Mouse (Mus musculus): ENCODE data around the gene Eif4g1.

The Eif4g1 gene

DNA sequence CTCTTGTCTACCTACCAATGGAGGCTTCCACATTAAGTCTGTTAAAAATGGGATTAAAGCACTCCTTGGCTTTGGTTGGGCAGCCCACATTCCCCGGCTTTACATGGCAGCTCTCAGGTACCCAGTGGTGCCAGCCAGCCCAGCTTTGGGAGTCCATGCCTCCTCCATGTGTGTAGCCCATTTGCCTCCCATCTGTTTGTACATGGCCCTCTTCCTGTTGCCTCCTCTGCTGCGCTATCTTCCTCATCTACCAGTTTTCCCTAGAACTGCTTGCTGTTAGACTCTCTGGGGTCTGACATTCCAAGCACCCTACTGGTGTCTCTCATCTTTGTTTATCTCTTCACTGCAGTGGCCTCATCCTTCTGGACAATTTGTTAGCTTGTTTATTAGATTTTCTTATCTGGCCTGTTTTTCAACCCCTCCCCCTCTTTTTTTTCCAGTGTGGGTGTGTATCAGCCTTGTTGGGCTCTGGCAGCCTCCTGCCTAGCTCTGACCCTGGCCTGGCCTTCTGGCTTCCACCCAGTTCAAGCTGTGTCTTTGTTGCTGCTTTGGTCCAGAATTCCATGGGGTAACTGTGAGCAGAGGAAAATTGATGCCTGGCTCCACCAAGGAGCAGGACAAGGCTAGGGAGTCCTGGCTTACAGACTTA is 38.4 kb downstream of the Eif4g1 start:
- DNase-seq (ENCODE audit: low read depth) = no peak

DNA sequence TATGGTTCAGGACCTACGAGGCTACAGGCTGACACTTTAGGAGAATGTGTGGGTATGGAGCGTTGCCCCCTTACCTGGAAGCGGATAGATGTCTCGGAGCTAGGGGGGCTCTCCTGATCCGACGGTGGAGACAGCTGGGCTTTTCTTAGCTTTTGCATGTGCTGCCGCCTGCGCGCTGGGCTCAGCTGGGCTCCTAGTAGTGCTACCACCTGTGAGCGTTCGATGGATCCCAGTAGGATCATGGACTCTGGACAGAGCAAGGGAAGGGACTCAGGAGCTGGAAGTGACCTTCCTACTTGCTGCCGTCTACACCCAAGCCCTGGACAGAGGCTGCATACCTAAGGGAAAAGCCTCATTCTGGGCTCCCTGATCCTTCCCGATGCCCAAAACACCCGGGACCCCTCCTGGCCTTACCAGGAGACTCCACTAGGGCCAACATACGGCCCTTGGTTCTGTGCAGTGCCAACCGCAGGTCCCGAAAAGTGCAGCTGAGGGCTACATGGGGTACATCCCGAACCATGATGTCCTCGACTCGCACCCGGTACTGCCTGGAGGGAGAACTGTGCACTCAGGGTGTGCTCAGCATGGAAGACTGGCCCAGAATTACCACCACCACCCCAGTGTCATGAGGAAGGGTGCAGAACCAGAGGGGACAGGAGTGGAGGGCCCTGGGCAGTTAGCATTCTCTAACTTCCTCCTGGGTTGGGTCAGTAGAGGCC is 40.3 kb downstream of the Eif4g1 start:
- no peak for DNase-seq (ENCODE audit: low read depth)

DNA sequence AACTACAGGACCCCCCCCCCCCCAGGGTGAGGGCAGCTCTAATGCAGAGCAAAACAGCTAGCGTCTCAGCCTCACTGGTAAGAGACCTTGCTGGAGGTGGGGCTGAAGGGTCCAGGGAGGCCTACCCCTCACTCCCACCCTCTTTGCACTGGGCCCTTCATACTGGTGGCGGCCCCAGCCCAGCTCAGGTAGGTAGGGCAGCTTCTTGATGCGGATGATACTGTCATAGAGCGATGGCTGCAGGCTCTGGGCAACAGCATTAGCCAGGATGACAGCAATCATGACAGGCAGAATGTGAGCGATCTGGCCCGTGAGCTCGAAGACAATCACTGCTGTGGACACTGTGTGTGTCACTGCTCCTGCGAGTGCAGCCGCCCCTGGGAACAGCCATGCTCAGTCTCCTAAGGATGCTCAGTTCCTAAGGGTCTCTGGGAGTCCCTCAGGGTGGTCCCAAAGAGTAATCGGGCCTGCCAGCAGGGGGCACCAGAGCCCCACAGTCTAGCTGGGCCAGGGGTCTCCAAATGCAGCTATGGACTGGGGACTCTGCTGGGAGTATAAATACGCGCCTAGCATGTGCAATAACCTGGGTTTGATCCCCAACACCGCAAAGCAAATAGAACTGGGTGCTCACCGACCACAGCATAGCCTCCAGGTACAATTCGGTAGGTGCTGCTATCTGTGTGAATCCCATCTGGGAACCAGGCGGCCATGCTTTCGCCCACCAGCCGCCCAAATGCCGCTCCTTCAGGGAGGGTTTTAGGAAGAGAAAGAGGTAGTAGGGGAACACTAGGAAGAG is 41.0 kb downstream of the Eif4g1 start:
- no peak for DNase-seq (ENCODE audit: low read depth)

DNA sequence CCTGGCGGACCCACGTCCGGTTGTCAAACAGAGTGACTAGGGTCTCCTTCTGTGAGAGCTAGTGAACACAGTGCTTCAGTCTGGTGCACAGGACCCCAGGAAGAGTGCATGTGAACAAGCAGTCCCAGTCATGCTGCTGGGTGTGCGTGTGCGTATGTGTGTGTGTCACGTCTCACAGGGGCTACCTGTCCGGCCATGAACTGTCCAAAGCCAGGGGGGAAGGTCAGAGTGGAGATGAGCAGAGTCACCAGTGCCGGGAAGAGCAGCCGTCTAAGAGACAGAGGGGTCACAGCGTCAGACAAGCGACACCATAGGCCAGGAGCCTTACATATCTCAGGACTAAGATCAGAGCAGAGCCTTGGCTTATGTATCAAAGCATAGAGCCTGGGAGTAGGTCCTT is 42.3 kb downstream of the Eif4g1 start:
- DNase-seq (ENCODE audit: low read depth) = no peak

DNA sequence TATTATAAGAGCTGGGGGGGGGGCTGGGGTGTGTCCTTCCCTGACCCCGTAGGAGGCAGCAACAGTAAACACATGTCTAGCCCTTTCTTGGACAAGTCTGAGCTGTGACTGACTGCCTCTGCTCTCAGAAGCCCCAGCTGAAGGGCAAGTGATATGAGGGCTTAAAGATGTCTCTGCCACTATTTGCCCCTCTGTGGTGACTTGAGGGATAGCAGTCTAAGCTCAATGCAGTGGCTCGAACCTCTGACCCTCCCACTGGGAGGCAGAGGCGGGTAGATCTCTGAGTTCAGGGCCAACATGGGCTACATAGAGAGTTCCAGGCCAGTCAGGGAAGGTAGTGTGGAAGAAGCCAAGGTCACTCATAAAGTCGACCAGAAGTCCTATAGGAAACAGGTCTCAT is 42.7 kb downstream of the Eif4g1 start:
- no peak for DNase-seq (ENCODE audit: low read depth)

DNA sequence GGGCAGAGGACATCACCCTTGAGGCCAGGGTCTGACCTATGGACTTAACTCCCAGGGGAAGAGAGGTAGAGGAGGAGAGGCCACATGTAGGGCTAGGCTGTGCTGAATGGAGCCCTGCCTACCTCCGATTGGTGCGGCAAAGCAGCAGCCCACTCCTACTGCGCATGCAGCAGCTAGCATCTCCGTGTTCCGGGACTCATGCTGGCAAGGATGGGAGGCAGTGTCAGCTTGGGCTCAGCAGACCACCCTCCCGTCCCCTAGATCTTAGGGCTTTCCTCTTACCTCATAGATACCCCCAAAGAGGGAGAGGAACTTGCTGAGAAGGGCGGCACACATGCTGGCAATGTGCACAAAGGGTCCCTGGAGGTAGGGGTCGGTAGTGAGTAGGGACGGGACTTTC is 44.1 kb downstream of the Eif4g1 start:
- DNase-seq (ENCODE audit: low read depth) = no peak

DNA sequence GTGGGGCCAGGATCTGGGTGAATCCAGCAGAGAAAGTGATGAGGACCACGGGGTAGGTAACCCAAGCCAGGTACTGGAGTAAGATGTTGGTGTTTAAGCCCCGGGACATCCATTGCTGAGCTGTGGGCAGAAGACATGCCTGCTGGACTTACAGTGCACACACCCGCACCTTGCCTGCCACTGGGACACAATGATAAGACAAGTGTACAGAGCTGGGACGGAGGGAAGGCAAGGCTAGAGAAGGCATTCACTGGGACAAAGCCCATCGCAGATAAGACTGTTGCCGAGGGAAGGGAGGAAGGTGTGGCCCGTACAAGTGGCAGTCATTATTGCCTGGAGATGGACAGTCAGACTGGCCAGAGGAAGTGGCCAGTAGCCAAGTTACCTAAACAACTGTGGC is 44.8 kb downstream of the Eif4g1 start:
- DNase-seq (ENCODE audit: low read depth) = no peak

DNA sequence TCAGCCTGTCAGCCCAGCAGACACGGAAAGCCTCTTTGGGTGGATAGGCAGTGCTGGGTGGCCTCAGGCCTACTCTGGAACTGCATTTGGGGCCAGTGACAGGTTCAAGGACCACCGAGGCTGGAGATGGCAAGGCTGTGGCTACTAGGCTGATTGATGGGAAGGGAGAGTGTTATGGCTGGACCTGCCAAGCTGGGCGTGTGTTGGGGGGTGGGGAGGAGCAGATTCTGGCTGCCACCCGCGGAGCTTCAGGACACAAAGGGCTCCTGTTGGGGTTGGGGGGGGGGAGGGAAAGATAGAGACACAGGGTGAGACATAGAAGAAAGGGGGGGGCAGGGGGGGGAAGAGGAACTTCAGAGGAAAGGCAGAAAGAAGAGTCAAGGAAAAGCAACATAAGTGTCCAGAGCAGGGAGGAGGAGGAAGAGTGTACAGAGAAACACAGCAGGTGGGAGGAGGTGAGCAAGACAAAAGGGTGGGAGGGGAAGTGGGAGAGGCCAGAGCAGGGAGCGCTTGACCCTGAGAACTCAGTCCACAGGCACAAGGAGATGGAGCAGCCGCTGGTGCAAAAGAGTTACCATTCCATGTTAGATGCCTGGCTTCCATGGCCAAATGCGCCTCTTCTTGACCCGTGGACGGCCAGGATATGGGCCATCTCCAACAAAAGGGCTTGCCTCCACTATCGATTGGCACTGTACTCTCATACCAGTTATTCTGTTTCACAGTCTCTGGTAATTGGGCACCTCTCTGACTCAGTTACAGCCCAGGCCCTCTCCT is 46.4 kb downstream of the Eif4g1 start:
- DNase-seq (ENCODE audit: low read depth) = no peak

DNA sequence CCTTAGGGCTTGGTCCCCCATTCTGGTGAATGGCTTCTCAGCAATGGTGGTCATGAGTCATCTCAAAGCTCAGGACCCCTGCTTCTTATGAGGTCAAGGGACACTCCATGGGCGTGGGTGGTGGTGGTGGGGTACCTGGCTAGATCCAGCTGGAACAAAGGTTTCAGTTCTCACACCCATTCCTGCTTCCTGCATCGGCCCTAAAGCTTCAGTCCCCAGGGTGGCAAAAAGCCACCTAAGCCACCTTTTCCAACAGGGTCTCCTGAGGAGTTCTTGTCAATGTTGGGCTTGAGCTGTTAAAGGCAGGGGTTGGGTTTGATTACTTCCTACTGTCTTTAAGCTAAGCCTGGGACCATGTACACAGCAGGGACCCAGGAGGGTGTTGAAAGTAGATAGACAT is 47.0 kb downstream of the Eif4g1 start:
- DNase-seq (ENCODE audit: low read depth) = no peak

DNA sequence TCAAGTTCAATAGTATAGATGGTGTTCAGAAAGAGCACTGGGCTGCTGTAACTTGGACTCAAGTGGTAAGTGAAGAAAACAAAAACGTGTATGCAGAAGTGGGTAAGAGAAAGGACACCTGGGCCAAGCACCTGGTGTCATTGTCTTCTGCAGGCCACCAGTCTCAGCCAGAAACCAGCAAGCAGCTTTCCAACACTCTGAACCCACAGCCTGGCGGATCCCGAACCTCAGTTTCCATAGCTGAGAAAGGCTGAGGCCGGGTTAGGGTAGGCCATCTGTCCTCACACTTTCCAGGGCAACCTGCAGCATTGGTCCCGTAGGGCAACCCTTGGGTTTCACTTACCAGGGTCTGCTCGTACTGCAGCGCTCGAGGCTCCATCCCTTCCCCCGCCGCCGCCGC is 47.5 kb downstream of the Eif4g1 start:
- no peak for DNase-seq (ENCODE audit: low read depth)

DNA sequence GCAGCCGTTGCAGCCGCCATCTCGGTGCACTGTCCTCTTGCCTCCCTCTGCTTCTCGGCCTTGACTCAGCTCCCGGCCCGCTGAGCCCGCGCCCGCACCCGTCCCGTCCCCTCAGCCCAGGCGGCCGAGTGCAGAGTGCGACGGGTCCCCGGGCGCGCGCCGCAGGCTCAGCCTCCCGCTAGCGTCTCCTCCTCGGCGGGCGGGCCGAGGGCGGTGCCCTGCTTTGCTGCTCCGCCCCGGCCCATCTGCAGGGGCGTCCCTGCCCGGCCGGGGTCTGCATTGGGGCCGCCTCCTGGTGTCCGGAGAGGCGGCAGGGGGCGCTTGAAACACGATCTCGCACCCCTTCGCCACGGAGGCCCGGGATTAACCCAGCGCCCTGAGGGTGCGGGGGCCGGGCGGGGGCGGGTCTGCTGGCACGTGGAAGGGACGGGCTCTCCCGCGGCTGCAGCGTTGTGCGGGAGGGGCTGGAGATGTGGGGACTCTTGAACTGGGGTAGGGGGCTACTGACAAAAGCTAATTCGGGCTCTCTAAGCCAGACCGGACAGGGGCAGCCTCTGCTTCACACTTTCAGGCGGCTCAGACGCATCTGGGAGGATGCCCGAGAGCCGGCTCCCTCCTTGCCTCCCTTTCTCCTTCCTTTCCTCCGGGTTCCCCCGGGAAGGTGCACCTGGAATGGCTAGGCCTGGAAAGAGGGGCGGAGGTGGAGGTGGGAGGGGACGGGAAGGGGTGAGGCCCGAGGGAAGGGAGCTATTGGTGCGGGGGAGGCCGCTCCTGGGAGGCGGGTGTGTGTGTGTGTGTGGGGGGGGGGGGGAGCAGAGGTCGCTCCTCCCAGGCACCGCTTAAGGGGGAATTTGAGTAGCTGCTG is 48.1 kb downstream of the Eif4g1 start:
- DNase-seq (ENCODE audit: low read depth) = no peak

DNA sequence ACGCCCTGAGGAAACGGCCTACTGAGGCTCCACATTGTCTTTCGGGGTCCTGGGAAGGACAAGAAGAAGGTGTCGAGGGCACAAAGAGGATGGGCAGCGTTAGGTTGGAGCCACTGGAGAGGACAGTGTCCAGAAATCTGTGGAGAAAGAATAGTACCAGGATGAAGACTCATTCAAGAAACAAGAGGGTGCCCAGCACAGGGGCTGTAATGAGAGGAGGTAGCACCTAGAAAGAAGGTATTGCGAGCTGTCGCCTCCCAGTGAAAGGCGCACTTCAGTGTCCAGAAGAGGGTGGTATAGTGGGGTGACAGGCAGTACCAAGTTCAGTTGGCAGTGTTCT is 48.7 kb downstream of the Eif4g1 start:
- DNase-seq (ENCODE audit: low read depth) = no peak

DNA sequence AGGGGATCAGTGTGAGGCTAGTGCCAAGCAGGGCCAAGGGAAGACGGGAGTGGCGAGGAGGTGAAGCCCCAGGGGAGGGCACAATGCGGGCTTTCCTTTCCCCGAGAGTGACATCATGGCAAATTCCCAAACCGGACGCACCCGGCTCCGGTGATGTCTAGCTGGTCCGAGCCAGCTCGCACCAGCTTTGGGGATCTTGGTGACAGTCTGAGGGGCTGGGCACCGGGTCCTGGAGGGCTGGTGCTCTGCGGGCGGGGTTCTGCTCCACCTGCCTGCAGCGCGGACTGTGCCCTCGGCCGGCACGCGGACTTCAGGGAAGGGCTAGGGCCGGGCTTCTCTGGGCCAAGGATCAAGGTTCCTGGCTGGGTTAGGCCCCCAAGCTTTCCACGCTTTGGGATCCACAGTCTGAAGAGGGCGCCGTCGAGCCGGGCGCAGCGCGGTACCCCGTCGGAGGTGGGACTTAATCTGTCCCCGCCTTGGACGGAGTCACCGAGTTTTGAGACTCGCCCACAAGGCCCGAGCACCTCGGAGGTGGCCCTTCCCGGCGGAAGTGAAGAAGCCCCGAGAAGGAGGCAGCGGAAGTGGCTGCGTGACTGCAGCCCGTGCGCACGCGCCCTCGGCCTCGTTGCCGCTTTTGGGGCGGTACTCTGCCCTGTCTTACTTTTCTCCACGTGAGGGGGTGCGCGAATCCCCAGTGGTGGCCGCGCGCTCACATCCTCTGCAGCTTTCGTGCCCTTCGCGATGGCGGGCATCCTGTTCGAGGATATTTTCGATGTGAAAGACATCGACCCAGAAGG is 49.3 kb downstream of the Eif4g1 start, which contains the start of the genes Polr2h and Clcn2:
TSS of gene Polr2h (plus strand) at position 485 of the 797 bp plus-strand sequence.
TSS of gene Clcn2 (minus strand) at position 566 of the 797 bp plus-strand sequence.
- DNase-seq (ENCODE audit: low read depth) = peak; percentile 94

DNA sequence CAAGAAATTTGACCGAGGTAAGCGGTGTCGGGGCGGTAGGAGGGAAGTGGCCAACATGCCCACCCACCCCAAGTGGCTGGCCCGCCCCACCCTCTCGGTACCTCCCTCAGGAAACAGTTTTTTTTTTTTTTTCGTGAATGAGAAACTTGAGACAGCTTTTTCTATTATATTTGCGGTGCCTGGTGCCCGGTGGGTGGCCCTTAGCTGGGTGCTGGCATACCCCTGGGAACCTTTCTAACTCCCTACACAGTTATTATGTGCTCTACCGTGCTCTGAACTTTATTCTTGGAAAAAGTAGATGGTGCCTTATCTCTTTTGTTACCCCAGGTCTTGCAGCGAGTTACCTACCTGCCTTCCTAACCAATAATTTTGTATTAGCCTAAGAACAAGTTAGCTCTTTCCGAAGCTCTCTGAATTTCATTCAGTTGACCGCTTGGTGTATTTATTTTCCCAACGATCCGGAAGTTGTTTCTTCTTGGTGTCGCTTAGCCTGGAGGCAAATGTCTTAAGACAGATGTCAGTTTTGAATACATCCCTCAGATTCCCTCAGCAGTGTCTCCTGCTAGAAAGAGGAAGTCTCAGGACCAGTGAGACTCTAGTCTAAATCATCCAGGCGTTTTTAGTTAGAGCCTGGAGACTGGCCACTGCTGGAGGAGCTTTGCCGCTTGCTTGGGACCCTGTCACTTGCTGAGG is 50.0 kb downstream of the Eif4g1 start:
- no peak for DNase-seq (ENCODE audit: low read depth)

DNA sequence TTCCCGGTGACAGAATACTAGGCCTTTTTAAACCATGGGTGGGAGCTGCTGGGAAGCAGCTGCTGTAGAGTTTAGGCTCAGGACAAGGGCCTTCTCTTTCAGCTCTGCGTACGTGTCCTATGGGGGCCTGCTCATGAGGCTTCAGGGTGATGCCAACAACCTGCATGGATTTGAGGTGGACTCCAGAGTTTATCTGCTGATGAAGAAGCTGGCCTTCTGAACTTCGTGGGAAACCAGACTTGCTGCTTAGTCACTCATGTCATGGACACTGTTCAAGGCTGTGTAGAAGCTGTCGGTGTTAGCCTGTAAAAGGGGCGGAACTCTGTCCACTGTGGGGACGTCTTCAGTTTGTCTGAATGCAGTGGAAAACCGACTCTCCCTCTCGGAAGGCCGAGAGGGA is 53.7 kb downstream of the Eif4g1 start:
- DNase-seq (ENCODE audit: low read depth) = no peak

DNA sequence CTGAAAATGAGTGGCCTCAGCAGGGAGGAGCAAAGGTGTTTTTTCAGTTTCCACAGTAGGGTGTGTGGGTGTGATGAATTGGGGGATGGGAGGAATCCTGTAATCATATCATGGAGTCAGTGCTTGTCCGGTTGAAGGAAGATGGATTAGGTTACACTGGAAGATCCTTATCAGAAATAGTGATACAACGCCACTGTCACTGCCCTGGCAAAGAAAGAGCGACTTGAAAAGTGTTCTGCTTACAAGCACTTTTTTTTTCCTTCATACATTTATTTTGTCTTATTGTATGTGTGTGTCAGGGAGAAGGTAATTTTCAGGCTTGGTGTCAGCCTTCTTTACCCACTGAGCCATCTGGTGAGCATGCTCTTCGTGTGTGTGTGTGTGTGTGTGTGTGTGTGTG is 54.6 kb downstream of the Eif4g1 start:
- no peak for DNase-seq (ENCODE audit: low read depth)

DNA sequence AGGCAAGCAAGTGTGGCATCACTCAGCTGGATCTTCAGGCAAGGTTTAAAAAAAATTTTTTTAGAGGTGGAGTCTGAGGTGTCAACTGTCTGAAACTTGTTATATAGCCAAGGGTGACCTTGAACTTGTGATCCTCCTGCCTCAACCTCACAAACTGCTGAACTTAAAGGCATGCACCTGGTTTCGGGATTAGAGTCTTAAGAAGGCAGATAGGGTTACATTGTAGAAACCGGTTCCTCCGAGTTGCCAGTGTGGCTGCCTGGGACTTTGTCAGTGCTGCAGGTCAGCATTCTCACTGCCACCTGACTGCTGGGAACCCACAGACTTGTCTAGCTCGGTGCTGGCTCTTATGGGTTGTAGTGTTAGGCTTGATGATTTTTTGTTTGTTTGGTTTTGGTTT is 55.1 kb downstream of the Eif4g1 start:
- no peak for DNase-seq (ENCODE audit: low read depth)

DNA sequence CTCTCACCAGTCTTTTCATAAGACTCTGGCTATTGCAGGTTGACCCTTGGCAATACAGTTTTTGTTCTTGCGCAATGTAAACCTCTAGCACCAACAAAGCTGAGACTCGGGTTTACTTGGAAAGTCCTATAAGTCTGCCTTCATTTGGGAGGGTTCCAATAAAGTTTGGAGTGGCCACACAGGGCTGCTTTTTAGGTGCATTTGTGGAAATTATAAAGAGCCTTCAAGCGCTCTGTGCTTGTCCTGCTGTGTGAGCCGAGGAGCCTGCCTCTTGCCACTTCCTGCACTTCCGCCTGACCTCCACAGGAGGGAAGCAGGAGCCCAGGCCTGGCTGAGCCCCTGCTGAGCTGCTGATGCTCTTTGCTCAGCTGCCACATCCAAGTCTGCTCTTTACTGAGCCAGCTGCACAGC is 56.2 kb downstream of the Eif4g1 start:
- DNase-seq (ENCODE audit: low read depth) = no peak

DNA sequence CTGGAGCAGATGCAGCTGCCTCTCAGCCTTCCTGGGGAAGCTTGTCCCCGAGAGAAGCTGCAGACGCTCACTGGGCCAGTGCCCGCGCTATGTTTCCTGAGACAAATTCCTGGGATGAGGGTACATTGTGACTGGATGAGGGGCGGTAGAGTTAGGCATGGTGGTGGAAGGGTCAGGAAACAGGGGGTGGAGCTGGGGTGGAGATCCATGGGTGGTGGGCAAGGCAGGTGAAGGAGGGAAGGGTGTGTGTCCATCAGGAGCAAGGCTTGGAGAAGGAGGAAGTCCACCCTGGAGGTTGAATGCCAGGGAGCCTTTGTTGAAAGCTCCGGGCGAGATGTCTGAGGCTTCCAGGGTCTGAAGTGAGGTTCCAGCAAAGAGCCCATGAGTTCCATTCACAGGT is 57.2 kb downstream of the Eif4g1 start:
- no peak for DNase-seq (ENCODE audit: low read depth)

DNA sequence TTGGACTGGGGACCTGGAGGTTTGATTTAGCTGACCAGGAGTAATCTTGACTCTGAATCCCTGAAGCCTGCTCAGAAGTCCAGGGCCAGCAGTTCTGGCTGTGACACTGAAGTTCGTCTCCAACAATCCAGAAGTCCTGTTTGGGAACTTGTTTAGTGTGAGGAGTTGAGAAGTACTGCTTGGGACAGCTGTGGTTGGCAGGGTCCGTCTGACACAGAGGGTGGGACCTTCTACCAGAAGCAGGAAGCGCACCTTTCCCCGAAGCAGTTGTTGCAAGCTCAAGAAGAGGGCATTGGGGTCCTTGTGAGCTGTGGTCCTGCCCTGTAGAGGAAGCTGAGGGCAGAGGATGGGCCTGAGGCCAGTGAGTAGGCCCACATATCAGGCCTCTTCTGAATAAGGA is 57.6 kb downstream of the Eif4g1 start:
- no peak for DNase-seq (ENCODE audit: low read depth)
